Mouse (Mus musculus) thymus, postnatal 25 days (tissue): Measurements from ENCODE around the gene Syngr1.

Source experiments
- DNase-seq: peaks from one replicate; pipeline ENCODE4 v3.0.0; 2022

The Syngr1 gene

GRCm38 (mm10) chr15:80071951-80072437 lies 19.1 kb upstream of the Syngr1 start:
- DNase-seq: no peak

- no peak for DNase-seq
These were observed 18.4 kb upstream of the Syngr1 start for GRCm38 (mm10) chr15:80072579-80073255.

- DNase-seq: no peak
These were observed 17.9 kb upstream of the Syngr1 start for GRCm38 (mm10) chr15:80073256-80073621.

- no peak for DNase-seq
These were observed 16.3 kb upstream of the Syngr1 start for GRCm38 (mm10) chr15:80074663-80075373.

GRCm38 (mm10) chr15:80075374-80075694 lies 15.8 kb upstream of the Syngr1 start:
- no peak for DNase-seq

GRCm38 (mm10) chr15:80075733-80076337 lies 15.3 kb upstream of the Syngr1 start:
- no peak for DNase-seq

- peak; percentile 78 for DNase-seq
These were observed 14.6 kb upstream of the Syngr1 start for GRCm38 (mm10) chr15:80076338-80077136.

- DNase-seq: no peak
These were observed 12.9 kb upstream of the Syngr1 start for GRCm38 (mm10) chr15:80078058-80078814.

GRCm38 (mm10) chr15:80079129-80079668 lies 11.9 kb upstream of the Syngr1 start:
- no peak for DNase-seq

- DNase-seq: no peak
These were observed 11.2 kb upstream of the Syngr1 start for GRCm38 (mm10) chr15:80079954-80080353.

GRCm38 (mm10) chr15:80080711-80081615 lies 10.2 kb upstream of the Syngr1 start:
- DNase-seq: peak; percentile 40

GRCm38 (mm10) chr15:80081801-80082546 lies 9.2 kb upstream of the Syngr1 start:
- DNase-seq: no peak

GRCm38 (mm10) chr15:80082661-80083275 lies 8.4 kb upstream of the Syngr1 start:
- DNase-seq: no peak

GRCm38 (mm10) chr15:80083276-80083731 lies 7.8 kb upstream of the Syngr1 start:
- peak; percentile 99 for DNase-seq

- DNase-seq: no peak
These were observed 7.4 kb upstream of the Syngr1 start for GRCm38 (mm10) chr15:80083740-80084139.

GRCm38 (mm10) chr15:80087406-80088012 lies 3.6 kb upstream of the Syngr1 start:
- DNase-seq: no peak

- DNase-seq: peak; percentile 95
These were observed 2.5 kb upstream of the Syngr1 start for GRCm38 (mm10) chr15:80088637-80089036.

- DNase-seq: no peak
These were observed 979 bp upstream of the Syngr1 start for GRCm38 (mm10) chr15:80090155-80090554.

GRCm38 (mm10) chr15:80090741-80091120 lies 403 bp upstream of the Syngr1 start:
- DNase-seq: no peak
